Comparison of ENCODE assay signal across 9 mouse cellular contexts in the genomic region with DNA sequence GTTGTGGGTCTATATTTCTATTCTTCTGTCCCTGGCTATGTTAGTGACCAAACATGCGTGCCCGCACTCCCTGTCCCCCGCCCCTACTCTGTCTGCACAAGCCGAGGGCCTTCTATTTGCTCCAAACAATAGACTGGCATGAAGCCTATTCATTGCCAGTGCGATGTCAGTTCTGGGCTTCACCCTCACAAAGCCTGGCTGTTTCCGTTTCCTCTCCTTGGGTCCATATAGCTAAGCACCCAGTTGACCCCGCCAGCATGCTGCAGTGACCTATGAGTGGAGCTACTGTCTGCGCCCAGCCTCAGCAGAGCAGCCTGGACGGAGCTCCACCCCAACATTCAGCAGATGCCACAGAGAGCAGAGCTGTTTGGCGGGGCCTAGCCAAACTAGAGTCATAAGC. TPM values are rescaled to one million over a fixed set of nuclear protein-coding genes. Genes with fewer than 3 reads are reported as not detected.
DNase-seq lines count a peak whose midpoint lies in the region; ATAC-seq and TF ChIP-seq lines count a peak whose summit lies in the region.
"Had no signal": no experiment of that assay in that cellular context is flagged by ENCODE, and none has a peak within 500 bp of the region (broad histone marks: within the 10 kb centered on the region; RNA-seq: fewer than 3 reads in every experiment).

No protein-coding gene starts in this region.

- H3K36me3 ChIP-seq in heart, embryonic 12.5 days = peaks cover 35% of the 10 kb centered on the region

- no peak for DNase-seq in gastrocnemius, adult 2 months
- no peak for DNase-seq in gastrocnemius, postnatal 10 days
- DNase-seq in kidney, postnatal 36 days = peak; percentile 46 to 50
- peak; percentile 62 for DNase-seq in retina, embryonic 14.5 days (ENCODE audit: low spot score)
- no peak for DNase-seq in adipocyte (ENCODE audit: low spot score)
- no peak for DNase-seq in B cell, adult 2 months
- DNase-seq in urinary bladder, postnatal 4 days (ENCODE audit: low spot score in 2 of 2) = no peak

- TF ChIP-seq CTCF in gastrocnemius, adult 2 months (IDR thresholded peaks at IDR 0.05) = no peak

- no peaks in the 10 kb centered on the region for H3K27me3 ChIP-seq in heart, embryonic 12.5 days (replicated peaks)

- 59% methylated on average over 10 of the region's 10 CpGs for WGBS in heart, embryonic 12.5 days

- peaks cover 28% of the 10 kb centered on the region for H3K4me1 ChIP-seq in heart, embryonic 12.5 days (replicated peaks)

- 0 out of 2 replicates have a peak overlapping the region, but pooled peaks have one; percentile 13 for H3K9ac ChIP-seq in heart, embryonic 12.5 days

- H3K4me3 ChIP-seq in gastrocnemius, adult 2 months = peak overlapping the region; percentile 29
- no peak overlapping the region for H3K4me3 ChIP-seq in heart, embryonic 12.5 days

- no peak for ATAC-seq in heart, embryonic 12.5 days (ENCODE audit: insufficient number of reproducible peaks, low FRiP score)

- H3K27ac ChIP-seq in gastrocnemius, adult 2 months = peak overlapping the region; percentile 84
- no peak overlapping the region; the same call in 1 of the 2 replicates for H3K27ac ChIP-seq in heart, embryonic 12.5 days (ENCODE audit: poor library complexity, severe bottlenecking)

- H3K9me3 ChIP-seq in heart, embryonic 12.5 days (replicated peaks) = no peaks in the 10 kb centered on the region

- intact Hi-C loops in gastrocnemius, adult 2 months (cut with DNase I) = no loop called here

- H3K4me2 ChIP-seq in heart, embryonic 12.5 days = no peak overlapping the region

RNA-seq across cellular contexts. Expression of a gene that starts 36.7 kb away (rescaled TPM):
- not detected for total RNA-seq in gastrocnemius, adult 2 months (2021)
- total RNA-seq in gastrocnemius, postnatal 10 days (2021) = not detected
- polyA plus RNA-seq in heart, embryonic 12.5 days (2016; fragmentation: Nextera tagmentation; extraction: Ambion mirVana) = not detected in 2 replicates
- polyA plus RNA-seq: stomach, embryonic 14.5 days had no signal

RNA-seq across cellular contexts. Expression of a gene that starts 43.9 kb away (rescaled TPM):
- total RNA-seq in gastrocnemius, adult 2 months (2021) = 10 to 100 TPM in 1 of 2 experiments, 1 to 10 TPM in 1; 8.4 to 17.8 TPM
- 10 to 100 TPM; 12.3 to 17.0 TPM for total RNA-seq in gastrocnemius, postnatal 10 days (2021)
- polyA plus RNA-seq in heart, embryonic 12.5 days (2016; fragmentation: Nextera tagmentation; extraction: Ambion mirVana) = 19.2 and 19.5 TPM in 2 replicates

RNA-seq across cellular contexts. Expression of a gene that starts 49.0 kb away (rescaled TPM):
- 10 to 100 TPM; 23.7 to 24.2 TPM for total RNA-seq in gastrocnemius, adult 2 months (2021)
- total RNA-seq in gastrocnemius, postnatal 10 days (2021) = 10 to 100 TPM; 21.7 to 26.7 TPM
- 33.3 and 36.0 TPM in 2 replicates for polyA plus RNA-seq in heart, embryonic 12.5 days (2016; fragmentation: Nextera tagmentation; extraction: Ambion mirVana)

Comparison
In these comparisons a context has a peak if more than half of its experiments do, and no peak if none do; other contexts are left out.
1. DNase-seq: peak in kidney, postnatal 36 days (2 of 2) and retina, embryonic 14.5 days (single experiment); none in gastrocnemius, adult 2 months (single experiment), gastrocnemius, postnatal 10 days (single experiment), adipocyte (single experiment), B cell, adult 2 months (0 of 2) and urinary bladder, postnatal 4 days (0 of 2).